Comparison of ENCODE assay signal across 8 mouse cellular contexts in genomic region chr9:62526451-62526850, GRCm38 (mm10). TPM values are rescaled to one million over a fixed set of nuclear protein-coding genes. Genes with fewer than 3 reads are reported as not detected.
A peak's percentile ranks its signal among the peaks of the same experiment; 100 is the strongest.
DNase-seq lines count a peak whose midpoint lies in the region; ATAC-seq and TF ChIP-seq lines count a peak whose summit lies in the region.

No protein-coding gene starts in this region.

- no peak overlapping the region for H3K4me3 ChIP-seq in heart, postnatal 0 days (ENCODE audit: low read depth, low read length)

- DNase-seq in adrenal gland, postnatal 10 days, result peak; percentile 60
- no peak for DNase-seq in adrenal gland, postnatal 4 days (ENCODE audit: low spot score in 2 of 2)
- DNase-seq in ovary, postnatal 36 days (ENCODE audit: low spot score), result peak; percentile 46
- DNase-seq in ovary, adult 18-20 months (ENCODE audit: low spot score), result no peak
- DNase-seq in heart, postnatal 0 days (ENCODE audit: low spot score), result peak; percentile 45
- peak; percentile 55 for DNase-seq in lung, postnatal 14 days
- DNase-seq in thymus, adult 18-20 months, result no peak
- DNase-seq in spleen, postnatal 36 days (ENCODE audit: low spot score in 2 of 2), result no peak

- H3K4me1 ChIP-seq in heart, postnatal 0 days (ENCODE audit: control insufficient read depth, insufficient read depth), result peaks cover 29% of the 10 kb centered on the region

- H3K9me3 ChIP-seq in heart, postnatal 0 days (replicated peaks; ENCODE audit: control insufficient read depth, low read length), result no peaks in the 10 kb centered on the region

- H3K9ac ChIP-seq in heart, postnatal 0 days (replicated peaks; ENCODE audit: low read depth, low read length), result 0 out of 2 replicates have a peak overlapping the region, but pooled peaks have one; percentile 0

- H3K27ac ChIP-seq in heart, postnatal 0 days (ENCODE audit: low read depth), result peak overlapping the region; percentile 3; the same call in 1 of the 2 replicates

- 4% methylated on average over 3 of the region's 3 CpGs for WGBS in heart, postnatal 0 days

- TF ChIP-seq CTCF in heart, postnatal 0 days (IDR thresholded peaks at IDR 0.05; ENCODE audit: low read depth), result no peak

- ATAC-seq in heart, postnatal 0 days (ENCODE audit: insufficient read depth, low read depth), result peak; percentile 52

- no peaks in the 10 kb centered on the region; the same call in 1 of the 2 replicates for H3K27me3 ChIP-seq in heart, postnatal 0 days (ENCODE audit: control insufficient read depth, insufficient read depth, low read length)

- no peak for TF ChIP-seq EP300 in heart, postnatal 0 days (IDR thresholded peaks at IDR 0.05; ENCODE audit: low read depth)

- H3K4me2 ChIP-seq in heart, postnatal 0 days (ENCODE audit: low read depth, low read length), result no peak overlapping the region

- H3K36me3 ChIP-seq in heart, postnatal 0 days (replicated peaks; ENCODE audit: control insufficient read depth, insufficient read depth, low read length), result no peaks in the 10 kb centered on the region

RNA-seq across cellular contexts. Expression of gene Coro2b, which starts 10.4 kb away (rescaled TPM):
- total RNA-seq in adrenal gland, postnatal 10 days (2021), result 10 to 100 TPM; 18.1 to 22.3 TPM
- 10 to 100 TPM; 28.4 to 32.6 TPM for total RNA-seq in adrenal gland, postnatal 4 days (2021)
- 9.1 and 45.9 TPM in 2 replicates for total RNA-seq in heart, postnatal 0 days (2014; rRNA removed; ENCODE audit: low replicate concordance)
- polyA plus RNA-seq in heart, postnatal 0 days (2015; fragmentation: Nextera tagmentation; extraction: Ambion mirVana), result 5.1 and 5.5 TPM in 2 replicates

Comparison
In these comparisons a context has a peak if more than half of its experiments do, and no peak if none do; other contexts are left out.
1. DNase-seq: peak in adrenal gland, postnatal 10 days (single experiment), ovary, postnatal 36 days (single experiment), heart, postnatal 0 days (single experiment) and lung, postnatal 14 days (single experiment); none in adrenal gland, postnatal 4 days (0 of 2), ovary, adult 18-20 months (single experiment), thymus, adult 18-20 months (0 of 2) and spleen, postnatal 36 days (0 of 2).